Mouse (Mus musculus) liver, embryonic 14.5 days (tissue): ENCODE data around the gene Vsig10l. TPM values are rescaled to one million over a fixed set of nuclear protein-coding genes. Genes with fewer than 3 reads are reported as not detected.
A peak's percentile ranks its signal among the peaks of the same experiment; 100 is the strongest.

ENCODE experiments used
- ATAC-seq: fragments of 200-750 bp; cut with Nextera tagmentation; 2 replicates; pipeline ENCODE4 v1.8.0; 2017; ENCODE audit warnings: moderate number of reproducible peaks, mild to moderate bottlenecking, moderate library complexity; ENCODE audit not compliant: insufficient read depth
- DNase-seq, 3 experiments: peaks; one replicate each; pipeline ENCODE4 v3.0.0-alpha.2; 2012 to 2013; ENCODE audit warnings: low read depth in 3 of 3, low spot score in 3 of 3
- H3K27ac ChIP-seq: fragments of 300-500 bp; sonication (generic); 2 replicates; pipeline ENCODE4 v1.5.1; 2014; ENCODE audit warnings: moderate library complexity, mild to moderate bottlenecking, control low read depth, inconsistent platforms
- H3K27me3 ChIP-seq: fragments of 300-500 bp; sonication (generic); 2 replicates; pipeline ENCODE4 v1.6.1; 2014; ENCODE audit warnings: mild to moderate bottlenecking, low read length, moderate library complexity; ENCODE audit not compliant: control insufficient read depth, insufficient read depth
- H3K36me3 ChIP-seq: fragments of 300-500 bp; sonication (generic); replicated peaks from 2 replicates; pipeline ENCODE4 v1.6.1; 2014; ENCODE audit warnings: low read depth; ENCODE audit not compliant: control insufficient read depth, insufficient read depth
- H3K4me1 ChIP-seq, 2 experiments: fragments of 200-500 bp in 1 of 2; fragments of 300-500 bp in 1 of 2; sonication (generic) in 1 of 2; replicated peaks; 2 replicates each; pipeline ENCODE4 v1.6.1; 2012 to 2014; ENCODE audit warnings: antibody characterized with exemption in 1 of 2, inconsistent platforms in 1 of 2, low read length in 1 of 2; ENCODE audit not compliant: control insufficient read depth in 2 of 2, insufficient read depth in 2 of 2
- H3K4me2 ChIP-seq: fragments of 300-500 bp; sonication (generic); 2 replicates; pipeline ENCODE4 v1.6.1; 2014; ENCODE audit warnings: low read depth, mild to moderate bottlenecking, control low read depth, moderate library complexity
- H3K4me3 ChIP-seq, 2 experiments: fragments of 200-500 bp in 1 of 2; fragments of 300-500 bp in 1 of 2; sonication (generic) in 1 of 2; 2 replicates each; pipeline ENCODE4 v1.5.1; 2012 to 2014; ENCODE audit warnings: low read depth in 2 of 2, low read length in 2 of 2, mild to moderate bottlenecking in 2 of 2, control low read depth in 1 of 2, inconsistent platforms in 1 of 2, moderate library complexity in 1 of 2; ENCODE audit not compliant: insufficient read depth in 1 of 2
- H3K9ac ChIP-seq: fragments of 300-500 bp; sonication (generic); replicated peaks from 2 replicates; pipeline ENCODE4 v1.6.1; 2014; ENCODE audit warnings: mild to moderate bottlenecking, control low read depth, moderate library complexity
- H3K9me3 ChIP-seq: fragments of 300-500 bp; sonication (generic); 2 replicates; pipeline ENCODE4 v1.6.1; 2016; ENCODE audit warnings: low read length, mixed read lengths; ENCODE audit not compliant: control insufficient read depth
- CTCF ChIP-seq: IDR thresholded peaks from 2 replicates; pipeline ENCODE4 v1.5.1; 2016; ENCODE audit warnings: antibody characterized with exemption, low read depth, control low read depth
- EP300 ChIP-seq: IDR thresholded peaks from 2 replicates; pipeline ENCODE4 v1.6.1; 2016; ENCODE audit warnings: antibody characterized with exemption, low read depth
- WGBS: fragments of 180-500 bp; shearing (Covaris S2); extraction: QIAGEN DNeasy Blood & Tissue Kit; methylation state at CpG from one replicate; pipeline ENCODE4 v1.1.7; 2014; ENCODE audit not compliant: insufficient replicate concordance; 5-methylcytosine and 5-hydroxymethylcytosine counted together
- polyA plus RNA-seq, 2 experiments: library from polyadenylated mRNA; depleted of rRNA in 1 of 2; stranded (reverse) in 1 of 2; unstranded in 1 of 2; fragments of >200 nt; fragmentation: Nextera tagmentation in 1 of 2; extraction: Ambion mirVana in 1 of 2; gene quantifications; 2 replicates each; pipeline versions ENCODE4 v1.2.1 to v1.2.3; 2012 to 2014

The Vsig10l gene
- polyA plus RNA-seq, 2 experiments, result 0.52 to 0.77 TPM

- TF ChIP-seq EP300 (no peak), CTCF (no peak)
- no peak overlapping the region for H3K4me2 ChIP-seq
- H3K27me3 ChIP-seq, result no peaks in the 10 kb centered on the region
- peaks cover 2% of the 10 kb centered on the region; the same call in 1 of the 2 replicates for H3K36me3 ChIP-seq
- WGBS, result 68% methylated on average over 14 of the region's 14 CpGs
- ATAC-seq (no peak), DNase-seq (no peak)
- no peak overlapping the region for H3K9ac ChIP-seq
- no peaks in the 10 kb centered on the region for H3K9me3 ChIP-seq
- H3K4me3 ChIP-seq, result no peak overlapping the region
- no peak overlapping the region for H3K27ac ChIP-seq
- H3K4me1 ChIP-seq, result peaks cover 0 to 2% of the 10 kb centered on the region in 2 experiments; a peak in 1 of 4 replicates
Observed at GRCm38 (mm10) chr7:43453599-43454355, 9.2 kb upstream of the Vsig10l start.

GRCm38 (mm10) chr7:43454371-43454770 lies 8.6 kb upstream of the Vsig10l start:
- TF ChIP-seq CTCF, result no peak
- TF ChIP-seq EP300, result no peak
- Histone ChIP-seq H3K4me2 (no peak overlapping the region), H3K4me1 (no peaks in the 10 kb centered on the region; a peak in 1 of 4 replicates), H3K27ac (no peak overlapping the region), H3K9me3 (no peaks in the 10 kb centered on the region), H3K27me3 (no peaks in the 10 kb centered on the region), H3K4me3 (no peak overlapping the region), H3K36me3 (peaks cover 2% of the 10 kb centered on the region; the same call in 1 of the 2 replicates), H3K9ac (no peak overlapping the region)
- DNase-seq (no peak), ATAC-seq (no peak)
- WGBS, result 57% methylated on average over 6 of the region's 6 CpGs

- Histone ChIP-seq H3K9me3 (no peaks in the 10 kb centered on the region), H3K4me3 (no peak overlapping the region), H3K27ac (no peak overlapping the region), H3K4me2 (no peak overlapping the region), H3K4me1 (peaks cover 5 to 8% of the 10 kb centered on the region in 2 experiments; a peak in 2 of 4 replicates), H3K9ac (no peak overlapping the region), H3K27me3 (no peaks in the 10 kb centered on the region), H3K36me3 (no peaks in the 10 kb centered on the region)
- no peak for ATAC-seq
- no peak for DNase-seq
- 65% methylated on average over 7 of the region's 7 CpGs for WGBS
- TF ChIP-seq CTCF (no peak), EP300 (no peak)
Observed at GRCm38 (mm10) chr7:43463976-43464375, 1.0 kb downstream of the Vsig10l start.

- H3K4me2 ChIP-seq, result peak overlapping the region; percentile 94
- DNase-seq (no peak), ATAC-seq (no peak)
- TF ChIP-seq EP300 (no peak), CTCF (no peak)
- H3K4me3 ChIP-seq, result peak overlapping the region; percentile 6 to 61; a peak in 2 of 4 replicates
- H3K27ac ChIP-seq, result no peak overlapping the region
- WGBS, result 4% methylated on average over 35 of the region's 35 CpGs
- peak overlapping the region; percentile 11; the same call in 1 of the 2 replicates for H3K9ac ChIP-seq
- peaks cover 5 to 8% of the 10 kb centered on the region in 2 experiments; a peak in 2 of 4 replicates for H3K4me1 ChIP-seq
- H3K27me3 ChIP-seq, result no peaks in the 10 kb centered on the region
- H3K9me3 ChIP-seq, result no peaks in the 10 kb centered on the region
- H3K36me3 ChIP-seq, result no peaks in the 10 kb centered on the region
Observed at GRCm38 (mm10) chr7:43464864-43465343, 2.0 kb downstream of the Vsig10l start.
